Comparison of ENCODE assay signal across 8 mouse cellular contexts in the genomic region with DNA sequence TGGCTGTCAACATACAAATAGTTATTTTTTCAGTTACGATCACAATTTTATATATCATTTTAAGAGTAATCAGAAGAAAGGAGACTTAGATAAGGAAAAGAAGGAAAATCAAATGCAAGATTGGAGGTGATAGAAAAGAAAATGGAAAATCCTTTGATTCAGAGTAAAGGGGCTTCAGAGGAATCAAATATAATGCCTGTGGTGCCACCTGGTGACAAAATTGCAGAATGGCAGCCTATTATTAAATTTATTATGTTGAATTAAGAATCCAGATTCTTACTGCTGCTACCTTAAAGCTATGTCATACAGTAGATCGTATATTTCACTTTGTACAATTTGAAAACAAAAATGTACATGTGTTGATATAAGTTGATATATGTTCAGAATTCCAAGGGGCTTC. TPM values are rescaled to one million over a fixed set of nuclear protein-coding genes. Genes with fewer than 3 reads are reported as not detected.
DNase-seq lines count a peak whose midpoint lies in the region; TF ChIP-seq lines count a peak whose summit lies in the region.

No protein-coding gene starts in this region.

- no peak overlapping the region for H3K4me3 ChIP-seq in heart, adult 2 months
- no peak overlapping the region for H3K4me3 ChIP-seq in lung, adult 2 months (replicated peaks; ENCODE audit: extremely low read depth, low read depth, low read length)

- 40% methylated on average over 2 of the region's 2 CpGs for WGBS in heart, adult 2 months
- WGBS in lung, adult 2 months, result 44% methylated on average over 2 of the region's 2 CpGs

- no peak for DNase-seq in heart, adult 2 months
- DNase-seq in heart, postnatal 36 days, result no peak
- peak; percentile 34 for DNase-seq in lung, postnatal 10 days
- no peak for DNase-seq in lung, adult 2 months
- DNase-seq in brain, embryonic 14.5 days (ENCODE audit: low read depth), result peak; percentile 67
- peak; percentile 43 for DNase-seq in retina, postnatal 7 days (ENCODE audit: low read depth, low spot score)
- DNase-seq in urinary bladder, postnatal 4 days (ENCODE audit: low spot score in 2 of 2), result no peak
- no peak for DNase-seq in heart, adult 11 months

- no peaks in the 10 kb centered on the region for H3K36me3 ChIP-seq in heart, adult 2 months (ENCODE audit: control insufficient read depth, insufficient read depth, low read length)

- H3K27ac ChIP-seq in heart, adult 2 months, result no peak overlapping the region

- no peaks in the 10 kb centered on the region for H3K27me3 ChIP-seq in heart, adult 2 months (ENCODE audit: control insufficient read depth, insufficient read depth, low read length)

- intact Hi-C loops in heart, adult 2 months (cut with DNase I), result loop anchor here (5.0 kb wide), 2 partner anchors 564 to 669 kb away; partner anchors contain the start of genes BC025920 and S1pr4
- intact Hi-C loops in heart, postnatal 36 days (cut with DNase I), result loop anchor here (2.0 to 5.0 kb wide), 3 partner anchors 529 to 668 kb away; partner anchors contain the start of gene BC025920

- H3K79me2 ChIP-seq in heart, adult 2 months (replicated peaks; ENCODE audit: control insufficient read depth, insufficient read depth, low read length), result no peaks in the 10 kb centered on the region

- no peaks in the 10 kb centered on the region for H3K4me1 ChIP-seq in heart, adult 2 months (ENCODE audit: control insufficient read depth, insufficient read depth, low read length)
- no peaks in the 10 kb centered on the region for H3K4me1 ChIP-seq in lung, adult 2 months (ENCODE audit: control insufficient read depth, insufficient read depth, low read length)

- peak; percentile 93 for TF ChIP-seq CTCF in heart, adult 2 months (IDR thresholded peaks at IDR 0.05)
- no peak for TF ChIP-seq CTCF in lung, adult 2 months (IDR thresholded peaks at IDR 0.05; ENCODE audit: insufficient read depth, low read length)
- 0 out of 2 replicates have a peak, but pooled peaks have one; percentile 11 for TF ChIP-seq CTCF in brain, embryonic 14.5 days (IDR thresholded peaks at IDR 0.05; ENCODE audit: borderline replicate concordance, extremely low read depth, insufficient read depth, insufficient read length)

- no peak for TF ChIP-seq POLR2A in heart, adult 2 months (IDR thresholded peaks at IDR 0.05; ENCODE audit: insufficient read depth, low read depth, low read length)
- TF ChIP-seq POLR2A in lung, adult 2 months (IDR thresholded peaks at IDR 0.05; ENCODE audit: borderline replicate concordance, extremely low read depth, low read depth, low read length), result no peak
- no peak for TF ChIP-seq POLR2A in brain, embryonic 14.5 days (IDR thresholded peaks at IDR 0.05; ENCODE audit: borderline replicate concordance, extremely low read depth, insufficient read depth, insufficient read length, poor library complexity, severe bottlenecking)

- no peak for TF ChIP-seq EP300 in heart, adult 2 months (IDR thresholded peaks at IDR 0.05; ENCODE audit: insufficient read depth, low read depth, low read length)

- no peak overlapping the region for H3K9ac ChIP-seq in heart, adult 2 months (ENCODE audit: low read depth, low read length)

RNA-seq across cellular contexts. Expression of gene AU041133, which starts 43.0 kb away (rescaled TPM):
- 1 to 10 TPM; 2.1 to 2.3 TPM for total RNA-seq in heart, adult 2 months (2021)
- 0.37 and 1.2 TPM in 2 replicates for polyA plus RNA-seq in heart, adult 2 months (2012; rRNA removed)
- total RNA-seq in heart, postnatal 36 days (2021), result 1 to 10 TPM; 2.5 to 2.6 TPM
- 0.15 and 0.44 TPM in 2 replicates for polyA plus RNA-seq in lung, adult 2 months (2012; rRNA removed)
- polyA plus RNA-seq in brain, embryonic 14.5 days (2012; rRNA removed), result 2.6 and 3.6 TPM in 2 replicates

Comparison
In these comparisons a context has a peak if more than half of its experiments do, and no peak if none do; other contexts are left out.
1. DNase-seq: peak in lung, postnatal 10 days (single experiment), brain, embryonic 14.5 days (single experiment) and retina, postnatal 7 days (single experiment); none in heart, adult 2 months (0 of 2), heart, postnatal 36 days (0 of 2), lung, adult 2 months (single experiment), urinary bladder, postnatal 4 days (0 of 2) and heart, adult 11 months (single experiment).